Mouse (Mus musculus) erythroid progenitor cell, adult 5-6 weeks (primary cell): ENCODE results near the gene Il17a. TPM values are rescaled to one million over a fixed set of nuclear protein-coding genes. Genes with fewer than 3 reads are reported as not detected.
"Not testable (repeated sequence)": the region's sequence is repeated elsewhere in the genome, so short reads cannot be mapped to it uniquely, and the experiment has no call there.

ENCODE experiments used
- ATAC-seq: replicated peaks from 2 replicates; pipeline ENCODE4 v1.8.0; 2016; ENCODE audit warnings: moderate number of reproducible peaks, mild to moderate bottlenecking, moderate TSS enrichment, inconsistent platforms; ENCODE audit not compliant: poor library complexity, low FRiP score, severe bottlenecking
- total RNA-seq, 2 experiments: library from RNA; stranded (forward) in 1 of 2; stranded (reverse) in 1 of 2; fragments of 150-400 nt in 1 of 2; fragments of 186-747, 209-891 nt in 1 of 2; gene quantifications; 2 replicates each; pipeline versions ENCODE4 v1.2.3 to v1.2.4; 2015 to 2017; ENCODE audit warnings: low replicate concordance in 2 of 2

Il17a gene
- total RNA-seq (2015; ENCODE audit: low replicate concordance) = not detected in 2 replicates
- total RNA-seq (2017; ENCODE audit: low replicate concordance) = not detected in 2 replicates

DNA sequence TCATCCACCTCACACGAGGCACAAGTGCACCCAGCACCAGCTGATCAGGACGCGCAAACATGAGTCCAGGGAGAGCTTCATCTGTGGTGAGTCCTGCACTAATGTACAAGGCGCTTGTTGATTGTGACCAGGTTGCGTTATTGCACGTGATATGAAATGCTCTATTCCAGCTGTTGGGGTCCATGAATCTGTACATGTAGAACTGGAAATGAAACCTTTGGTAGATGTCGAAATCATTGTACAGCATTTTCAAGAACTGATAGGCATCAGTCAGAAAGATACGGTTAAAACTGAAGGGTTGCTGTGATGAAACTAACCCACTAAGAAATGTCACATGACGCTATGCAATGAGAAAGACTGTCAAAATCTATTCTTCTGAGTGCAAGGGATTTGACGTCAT lies at the start of gene Il17a:
TSS of gene Il17a (plus strand) at position 3 of the 400 bp plus-strand sequence.
- ATAC-seq = no peak

- no peak for ATAC-seq
These were observed 47.9 kb upstream of the Il17a start for GRCm38 (mm10) chr1:20682849-20683248.

GRCm38 (mm10) chr1:20683386-20683785 lies 47.3 kb upstream of the Il17a start:
- ATAC-seq = no peak

DNA sequence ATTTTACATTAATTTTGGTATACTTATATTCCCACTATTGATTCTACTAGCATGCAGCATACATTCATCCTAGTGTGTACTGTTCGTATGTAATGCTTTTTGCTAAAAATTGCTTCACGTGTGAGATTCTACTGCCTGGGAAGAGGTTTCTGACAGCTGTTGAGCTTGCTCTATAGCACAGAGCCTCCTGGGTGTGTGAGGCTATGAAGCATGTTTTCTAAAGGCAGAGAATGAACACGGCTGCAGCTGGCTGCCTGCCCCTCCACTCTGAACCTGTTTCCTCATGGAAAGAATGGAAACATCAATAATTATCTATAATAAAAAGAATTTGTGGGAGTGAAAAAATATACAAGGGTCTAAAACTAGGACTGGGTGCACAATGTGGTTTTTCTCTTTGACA lies 46.9 kb upstream of the Il17a start:
- no peak for ATAC-seq

DNA sequence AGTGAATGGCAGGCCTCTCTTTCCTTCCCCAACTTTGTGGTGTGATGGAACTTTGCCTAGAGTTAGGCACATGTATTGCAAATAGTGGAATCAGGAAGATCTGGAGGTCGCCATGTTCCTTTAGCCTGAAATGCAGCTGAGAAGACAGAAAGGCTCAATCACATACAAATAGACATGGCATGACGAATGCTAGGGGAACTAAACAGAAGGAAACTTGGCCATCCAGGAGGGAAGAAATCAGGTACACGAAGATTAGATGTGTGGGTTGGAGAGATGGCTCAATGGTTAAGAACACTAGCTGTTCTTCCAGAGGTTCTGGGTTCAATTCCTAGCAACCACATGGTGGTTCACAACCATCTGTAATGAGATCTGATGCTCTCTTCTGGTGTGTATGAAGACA lies 46.3 kb upstream of the Il17a start:
- ATAC-seq = no peak

DNA sequence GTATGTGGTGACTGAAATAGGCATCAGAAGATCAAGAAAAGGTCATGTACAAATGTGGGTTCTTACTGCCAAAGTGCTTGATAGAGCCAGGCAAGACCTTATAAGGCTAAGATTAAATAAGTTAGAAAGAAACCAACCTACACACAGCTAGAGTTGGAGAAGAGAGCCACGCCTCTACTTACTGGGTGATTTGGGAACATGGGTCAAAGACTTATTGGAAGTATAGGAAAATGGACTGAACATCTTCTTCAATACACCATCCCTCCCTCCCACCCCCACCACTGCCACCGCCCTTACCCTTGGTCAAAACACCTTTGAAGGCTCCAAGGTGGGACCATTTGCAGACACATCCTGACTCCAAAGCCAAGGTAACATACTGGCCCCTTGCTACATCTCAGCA lies 45.3 kb upstream of the Il17a start:
- no peak for ATAC-seq

DNA sequence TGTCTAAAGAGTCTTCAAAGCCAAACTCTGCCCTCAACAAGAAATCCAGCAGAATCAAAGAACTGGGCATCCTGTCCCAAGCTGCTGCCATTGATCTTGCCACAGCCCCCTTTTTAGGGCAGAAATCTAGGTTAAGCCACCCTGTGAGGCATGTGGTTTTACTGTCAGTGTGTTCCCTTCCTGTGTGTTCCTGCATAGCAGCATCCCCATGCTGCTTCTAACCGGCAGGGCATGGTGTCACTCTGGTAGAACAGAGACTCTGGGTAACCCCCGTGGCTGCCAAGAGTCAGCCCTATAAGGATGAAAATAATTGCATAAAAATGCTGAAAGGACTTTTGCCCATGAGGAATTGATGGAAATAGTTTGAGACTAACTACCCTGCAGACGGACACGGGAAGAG lies 44.8 kb upstream of the Il17a start:
- no peak for ATAC-seq

GRCm38 (mm10) chr1:20691336-20691735 lies 39.4 kb upstream of the Il17a start:
- no peak for ATAC-seq

- no peak for ATAC-seq
These were observed 36.9 kb upstream of the Il17a start for GRCm38 (mm10) chr1:20693634-20694313.

DNA sequence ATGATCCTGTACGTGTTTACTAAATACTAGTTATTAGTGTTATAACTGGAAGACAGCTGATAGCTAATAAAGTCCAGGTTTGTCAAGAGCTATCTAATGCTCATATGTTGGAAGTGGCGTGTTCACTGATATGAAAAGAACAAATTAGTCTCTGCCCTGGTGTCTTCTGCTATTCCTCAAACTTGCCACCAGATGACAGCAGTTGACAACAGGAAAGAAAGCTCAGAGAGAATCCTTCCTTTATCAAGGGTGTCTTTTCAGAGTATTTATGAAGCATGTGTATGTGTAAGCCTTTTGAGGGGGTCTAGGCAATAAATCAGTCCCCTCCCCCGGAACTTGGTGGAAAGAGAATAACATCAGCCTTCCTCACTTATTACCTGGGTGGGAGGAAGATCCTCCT lies 30.7 kb upstream of the Il17a start:
- no peak for ATAC-seq

GRCm38 (mm10) chr1:20736572-20736971 lies 5.9 kb downstream of the Il17a start:
- ATAC-seq = no peak

- no peak for ATAC-seq
These were observed 7.8 kb downstream of the Il17a start for GRCm38 (mm10) chr1:20738483-20738882.

GRCm38 (mm10) chr1:20740496-20740998 lies 9.8 kb downstream of the Il17a start:
- ATAC-seq = no peak

GRCm38 (mm10) chr1:20754439-20754838 lies 23.7 kb downstream of the Il17a start:
- no peak for ATAC-seq

- no peak for ATAC-seq
These were observed 26.9 kb downstream of the Il17a start for GRCm38 (mm10) chr1:20757586-20757985.

- no peak for ATAC-seq
These were observed 29.1 kb downstream of the Il17a start for GRCm38 (mm10) chr1:20759799-20760198.

DNA sequence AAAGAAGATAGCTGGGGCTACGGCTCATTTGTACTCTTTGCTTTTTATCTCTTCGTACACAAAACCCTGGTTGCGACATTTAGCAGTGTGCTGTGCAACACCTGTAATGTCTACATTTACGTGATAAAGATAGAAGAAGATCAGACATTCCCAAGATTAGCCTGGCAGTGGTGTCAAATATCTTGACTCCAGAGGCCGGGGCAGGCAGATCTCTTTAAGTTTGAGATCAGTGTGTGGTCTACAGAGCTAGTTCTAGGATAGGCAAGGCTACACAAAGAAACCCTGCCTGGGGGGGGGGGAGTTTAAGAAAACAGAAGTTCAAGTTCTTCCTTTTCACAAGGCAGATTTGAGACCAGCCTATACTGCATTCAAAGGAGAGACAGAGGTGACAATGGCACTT lies 29.6 kb downstream of the Il17a start:
- ATAC-seq = no peak

DNA sequence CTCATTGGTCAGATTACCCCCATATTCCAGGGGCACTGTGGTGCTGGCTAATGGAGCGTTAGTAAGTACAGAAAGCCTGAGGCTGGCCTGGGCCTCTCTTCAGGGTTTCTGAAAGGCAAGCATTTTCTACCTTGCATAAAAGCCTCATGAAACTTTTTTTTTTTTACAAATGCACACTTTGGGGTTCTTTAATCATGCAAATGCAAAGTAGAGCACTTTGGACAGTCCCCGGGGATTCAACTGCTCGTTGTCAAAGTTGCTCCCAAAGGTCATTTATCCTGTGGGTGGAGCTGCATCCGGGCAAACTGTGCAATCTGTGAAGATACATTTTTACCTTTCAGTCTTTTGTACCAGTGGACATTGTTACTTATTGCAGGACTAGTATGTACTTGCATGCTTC lies 30.7 kb downstream of the Il17a start:
- ATAC-seq = no peak

DNA sequence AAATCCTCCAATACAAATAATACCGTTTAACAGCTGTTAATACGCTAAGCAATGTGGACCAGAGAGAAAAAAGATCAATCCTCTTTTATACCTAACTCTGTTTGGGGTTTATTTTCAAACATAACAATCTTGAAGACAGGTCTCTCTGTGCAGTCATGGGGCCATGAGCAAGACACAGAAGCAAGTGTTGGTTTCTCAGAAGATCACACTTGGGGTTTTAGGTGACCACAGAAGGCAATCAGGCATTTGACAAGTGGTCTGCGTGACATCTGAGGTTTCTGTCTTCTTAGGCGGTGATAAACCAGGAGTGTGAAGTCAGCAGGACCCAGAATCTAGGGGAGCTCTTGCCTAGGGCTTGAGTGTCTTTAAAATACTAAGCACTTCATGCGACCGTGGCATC lies 35.8 kb downstream of the Il17a start:
- ATAC-seq = no peak

- not testable (repeated sequence) for ATAC-seq
These were observed 43.5 kb downstream of the Il17a start for GRCm38 (mm10) chr1:20774026-20774730.

- ATAC-seq = no peak
These were observed 47.7 kb downstream of the Il17a start for GRCm38 (mm10) chr1:20778366-20778765.
